Comparison of ENCODE assay signal across 18 mouse cellular contexts in genomic region chr2:25075506-25075905, GRCm38 (mm10). TPM values are rescaled to one million over a fixed set of nuclear protein-coding genes. Genes with fewer than 3 reads are reported as not detected.
DNase-seq lines count a peak whose midpoint lies in the region.
"Had no signal": no experiment of that assay in that cellular context is flagged by ENCODE, and none has a peak within 500 bp of the region (broad histone marks: within the 10 kb centered on the region; RNA-seq: fewer than 3 reads in every experiment).

No protein-coding gene starts in this region.

- WGBS in forebrain, embryonic 10.5 days: 74% methylated on average over 4 of the region's 4 CpGs

- no peaks in the 10 kb centered on the region for H3K36me3 ChIP-seq in forebrain, embryonic 10.5 days (replicated peaks)
- H3K36me3 ChIP-seq: hindbrain, embryonic 15.5 days; midbrain, embryonic 13.5 days had no signal

- H3K4me3 ChIP-seq in forebrain, embryonic 10.5 days: no peak overlapping the region
- H3K4me3 ChIP-seq: hindbrain, embryonic 15.5 days; midbrain, embryonic 13.5 days; myocyte had no signal

- peak; percentile 36 for DNase-seq in adrenal gland, adult 2 months
- DNase-seq in adrenal gland, adult 8-10 months: no peak
- peak; percentile 67 for DNase-seq in lung, postnatal 10 days
- DNase-seq in lung, postnatal 36 days: no peak
- peak; percentile 78 to 86 for DNase-seq in kidney, adult 8-10 months
- peak; percentile 70 to 89 for DNase-seq in kidney, postnatal 25 days
- no peak for DNase-seq in spleen, postnatal 36 days (ENCODE audit: low spot score in 2 of 2)
- no peak for DNase-seq in forebrain, embryonic 10.5 days (ENCODE audit: extremely low spot score, low spot score)
- DNase-seq: cerebellum, adult 9-11 months; thymus, adult 2 months had no signal

- no peaks in the 10 kb centered on the region for H3K27me3 ChIP-seq in forebrain, embryonic 10.5 days (ENCODE audit: poor library complexity, severe bottlenecking)
- H3K27me3 ChIP-seq: hindbrain, embryonic 15.5 days; midbrain, embryonic 13.5 days had no signal

- H3K9me3 ChIP-seq in forebrain, embryonic 10.5 days: no peaks in the 10 kb centered on the region
- H3K9me3 ChIP-seq: hindbrain, embryonic 15.5 days; midbrain, embryonic 13.5 days had no signal

- H3K4me1 ChIP-seq in forebrain, embryonic 10.5 days: 0 out of 2 replicates have a peak, but pooled peaks cover 3% of the 10 kb centered on the region
- H3K4me1 ChIP-seq: hindbrain, embryonic 15.5 days; midbrain, embryonic 13.5 days had no signal

- no peak overlapping the region for H3K27ac ChIP-seq in forebrain, embryonic 10.5 days
- H3K27ac ChIP-seq: hindbrain, embryonic 15.5 days; macrophage; midbrain, embryonic 13.5 days had no signal

RNA-seq across cellular contexts. Expression of gene Entpd8, which starts 4.6 kb away (rescaled TPM):
- under 1 TPM in 1 of 2 experiments, not detected in 1; 0.40 TPM for total RNA-seq in adrenal gland, adult 2 months (2021)
- polyA plus RNA-seq in adrenal gland, adult 2 months (2012; rRNA removed): 0.08 and 0.11 TPM in 2 replicates
- total RNA-seq in adrenal gland, adult 8-10 months (2022): under 1 TPM in 1 of 4 experiments, not detected in 3; 0.27 TPM
- not detected in 2 replicates for polyA plus RNA-seq in forebrain, embryonic 10.5 days (2016; fragmentation: Nextera tagmentation; extraction: Ambion mirVana)
- total RNA-seq: layer of hippocampus, postnatal 10 days; left cerebral cortex, postnatal 14 days; neutrophil, adult 5-6 weeks had no signal
- polyA plus RNA-seq: heart, postnatal 0 days; macrophage; midbrain, embryonic 13.5 days; myocyte had no signal

RNA-seq across cellular contexts. Expression of gene Noxa1, which starts 19.4 kb away (rescaled TPM):
- total RNA-seq in adrenal gland, adult 2 months (2021): not detected
- not detected in 2 replicates for polyA plus RNA-seq in adrenal gland, adult 2 months (2012; rRNA removed)
- total RNA-seq in adrenal gland, adult 8-10 months (2022): not detected
- polyA plus RNA-seq in forebrain, embryonic 10.5 days (2016; fragmentation: Nextera tagmentation; extraction: Ambion mirVana): 0.26 and 0.29 TPM in 2 replicates
- total RNA-seq: layer of hippocampus, postnatal 10 days; left cerebral cortex, postnatal 14 days; neutrophil, adult 5-6 weeks had no signal
- polyA plus RNA-seq: heart, postnatal 0 days; hindbrain, embryonic 15.5 days; macrophage; myocyte had no signal

RNA-seq across cellular contexts. Expression of gene Nsmf, which starts 21.4 kb away (rescaled TPM):
- total RNA-seq in adrenal gland, adult 2 months (2021): 10 to 100 TPM; 32.8 to 52.9 TPM
- polyA plus RNA-seq in adrenal gland, adult 2 months (2012; rRNA removed): 99.9 and 113 TPM in 2 replicates
- total RNA-seq in adrenal gland, adult 8-10 months (2022): 10 to 100 TPM; 41.6 to 84.4 (median 63.1) TPM
- 62.7 and 64.7 TPM in 2 replicates for polyA plus RNA-seq in forebrain, embryonic 10.5 days (2016; fragmentation: Nextera tagmentation; extraction: Ambion mirVana)

Comparison
In these comparisons a context has a peak if more than half of its experiments do, and no peak if none do; other contexts are left out.
1. DNase-seq: peak in adrenal gland, adult 2 months (single experiment), lung, postnatal 10 days (single experiment), kidney, adult 8-10 months (2 of 2) and kidney, postnatal 25 days (2 of 2); none in adrenal gland, adult 8-10 months (single experiment), lung, postnatal 36 days (single experiment), spleen, postnatal 36 days (0 of 2) and forebrain, embryonic 10.5 days (single experiment).